Mouse (Mus musculus): ENCODE results near the gene Ano3. TPM values are rescaled to one million over a fixed set of nuclear protein-coding genes. Genes with fewer than 3 reads are reported as not detected.

Gene Ano3
- polyA plus RNA-seq, 1 experiment: 8.2 TPM

DNA sequence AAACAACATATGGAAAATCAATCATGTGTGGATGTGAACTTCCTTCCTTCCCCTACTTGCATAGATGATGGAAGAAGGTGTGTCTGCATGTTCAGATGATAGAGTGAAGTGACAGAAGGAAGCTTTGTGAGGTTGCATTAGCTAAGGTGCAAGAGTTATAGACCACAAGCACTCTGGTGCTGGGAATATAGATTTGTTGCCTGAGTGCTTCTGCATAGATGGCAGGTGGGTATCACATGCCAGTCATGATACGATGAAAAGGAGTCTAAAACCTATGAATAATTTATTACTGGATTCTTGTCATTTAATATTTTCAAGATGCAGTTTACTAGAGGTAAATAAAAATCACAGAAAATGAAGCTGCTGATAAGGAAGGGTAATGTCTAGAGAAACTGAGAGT lies 210.9 kb downstream of the Ano3 start:
- Histone ChIP-seq H3K27ac (ENCODE audit: insufficient read depth, low read length) (no peak overlapping the region), H3K27me3 (ENCODE audit: control insufficient read depth, insufficient read depth, low read length, poor library complexity, severe bottlenecking) (no peaks in the 10 kb centered on the region), H3K4me1 (ENCODE audit: control insufficient read depth, insufficient read depth, low read length) (no peaks in the 10 kb centered on the region), H3K4me3 (ENCODE audit: low read depth, low read length) (no peak overlapping the region), H3K9me3 (replicated peaks; ENCODE audit: control insufficient read depth, insufficient read depth, low read length, poor library complexity, severe bottlenecking) (no peaks in the 10 kb centered on the region), H3K9ac (ENCODE audit: low read depth, poor library complexity, severe bottlenecking) (no peak overlapping the region), H3K36me3 (ENCODE audit: control insufficient read depth, insufficient read depth, low read length, poor library complexity, severe bottlenecking) (no peaks in the 10 kb centered on the region)
- TF ChIP-seq POLR2A (IDR thresholded peaks at IDR 0.05; ENCODE audit: insufficient read depth, low read length): no peak
- no peak for TF ChIP-seq EP300 (IDR thresholded peaks at IDR 0.05; ENCODE audit: insufficient read depth, low read depth, low read length)
- no peak for TF ChIP-seq CTCF (IDR thresholded peaks at IDR 0.05; ENCODE audit: low read depth, low read length)

DNA sequence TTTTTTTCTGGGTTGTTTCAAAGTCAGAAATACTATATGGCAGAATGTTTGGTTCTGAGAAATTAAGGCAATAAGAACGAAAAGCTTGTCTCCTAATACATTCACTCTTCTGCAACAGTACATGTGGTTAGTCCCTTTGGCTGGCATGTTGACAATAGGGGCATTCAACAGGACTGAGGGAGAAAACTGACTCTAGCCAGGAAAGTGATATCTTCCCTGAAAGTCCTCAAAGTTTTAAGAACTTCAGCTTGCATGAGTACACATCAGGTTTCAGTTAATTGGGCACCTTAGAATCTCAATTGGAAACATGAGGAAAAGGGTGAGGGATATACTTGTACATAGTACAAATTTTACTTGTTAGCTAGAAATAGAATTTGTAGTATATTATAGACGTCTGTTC lies 212.7 kb downstream of the Ano3 start:
- no peaks in the 10 kb centered on the region for H3K36me3 ChIP-seq (ENCODE audit: control insufficient read depth, insufficient read depth, low read length, poor library complexity, severe bottlenecking)
- no peak overlapping the region for H3K4me3 ChIP-seq (ENCODE audit: low read depth, low read length)
- no peaks in the 10 kb centered on the region for H3K9me3 ChIP-seq (replicated peaks; ENCODE audit: control insufficient read depth, insufficient read depth, low read length, poor library complexity, severe bottlenecking)
- H3K4me1 ChIP-seq (ENCODE audit: control insufficient read depth, insufficient read depth, low read length): no peaks in the 10 kb centered on the region
- no peaks in the 10 kb centered on the region for H3K27me3 ChIP-seq (ENCODE audit: control insufficient read depth, insufficient read depth, low read length, poor library complexity, severe bottlenecking)
- no peak overlapping the region for H3K9ac ChIP-seq (ENCODE audit: low read depth, poor library complexity, severe bottlenecking)
- no peak overlapping the region for H3K27ac ChIP-seq (ENCODE audit: insufficient read depth, low read length)
- TF ChIP-seq EP300 (IDR thresholded peaks at IDR 0.05; ENCODE audit: insufficient read depth, low read depth, low read length) (no peak), POLR2A (IDR thresholded peaks at IDR 0.05; ENCODE audit: insufficient read depth, low read length) (no peak), CTCF (IDR thresholded peaks at IDR 0.05; ENCODE audit: low read depth, low read length) (no peak)

DNA sequence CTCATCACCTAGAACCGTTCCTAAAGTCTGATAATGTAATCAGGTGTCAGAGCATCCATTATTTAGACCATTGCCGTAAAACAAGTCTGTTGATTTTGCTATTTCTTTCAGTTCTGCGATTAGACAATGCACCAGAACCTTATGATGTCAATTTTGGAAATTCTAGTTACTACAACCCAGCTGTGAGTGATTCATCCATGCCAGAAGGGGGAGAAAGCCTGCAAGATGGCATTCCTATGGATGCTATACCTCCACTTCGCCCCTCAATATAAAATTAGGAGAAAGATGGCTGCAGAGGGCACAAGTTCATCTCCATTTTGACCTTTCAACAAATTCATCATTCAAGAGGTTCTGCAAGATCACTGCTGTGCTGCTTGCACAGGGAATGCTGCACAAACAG lies 213.5 kb downstream of the Ano3 start:
- H3K9ac ChIP-seq (ENCODE audit: low read depth, poor library complexity, severe bottlenecking): no peak overlapping the region
- no peaks in the 10 kb centered on the region for H3K4me1 ChIP-seq (ENCODE audit: control insufficient read depth, insufficient read depth, low read length)
- no peaks in the 10 kb centered on the region for H3K9me3 ChIP-seq (replicated peaks; ENCODE audit: control insufficient read depth, insufficient read depth, low read length, poor library complexity, severe bottlenecking)
- no peak overlapping the region for H3K4me3 ChIP-seq (ENCODE audit: low read depth, low read length)
- TF ChIP-seq CTCF (IDR thresholded peaks at IDR 0.05; ENCODE audit: low read depth, low read length): no peak
- no peak for TF ChIP-seq EP300 (IDR thresholded peaks at IDR 0.05; ENCODE audit: insufficient read depth, low read depth, low read length)
- no peak for TF ChIP-seq POLR2A (IDR thresholded peaks at IDR 0.05; ENCODE audit: insufficient read depth, low read length)
- no peaks in the 10 kb centered on the region for H3K36me3 ChIP-seq (ENCODE audit: control insufficient read depth, insufficient read depth, low read length, poor library complexity, severe bottlenecking)
- H3K27ac ChIP-seq (ENCODE audit: insufficient read depth, low read length): no peak overlapping the region
- no peaks in the 10 kb centered on the region for H3K27me3 ChIP-seq (ENCODE audit: control insufficient read depth, insufficient read depth, low read length, poor library complexity, severe bottlenecking)

DNA sequence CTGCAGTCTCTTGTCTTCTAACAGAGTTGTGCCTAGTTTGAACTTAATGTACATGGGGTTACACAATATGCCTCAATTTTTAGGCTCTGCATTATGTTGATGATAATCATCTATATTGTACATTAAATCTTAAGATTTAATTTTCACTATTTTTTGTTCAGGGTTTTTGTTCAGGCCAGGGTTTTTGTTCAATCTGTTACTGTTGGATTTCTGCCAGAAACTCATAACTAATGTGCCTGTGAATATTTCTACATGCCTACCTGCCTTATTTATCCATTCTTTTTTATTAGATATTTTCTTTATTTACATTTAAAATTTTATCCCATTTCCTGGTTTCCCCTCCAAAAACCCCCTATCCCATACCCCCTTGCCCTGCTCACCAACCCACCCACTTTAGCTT lies 224.6 kb downstream of the Ano3 start:
- H3K9me3 ChIP-seq (replicated peaks; ENCODE audit: control insufficient read depth, insufficient read depth, low read length, poor library complexity, severe bottlenecking): no peaks in the 10 kb centered on the region

DNA sequence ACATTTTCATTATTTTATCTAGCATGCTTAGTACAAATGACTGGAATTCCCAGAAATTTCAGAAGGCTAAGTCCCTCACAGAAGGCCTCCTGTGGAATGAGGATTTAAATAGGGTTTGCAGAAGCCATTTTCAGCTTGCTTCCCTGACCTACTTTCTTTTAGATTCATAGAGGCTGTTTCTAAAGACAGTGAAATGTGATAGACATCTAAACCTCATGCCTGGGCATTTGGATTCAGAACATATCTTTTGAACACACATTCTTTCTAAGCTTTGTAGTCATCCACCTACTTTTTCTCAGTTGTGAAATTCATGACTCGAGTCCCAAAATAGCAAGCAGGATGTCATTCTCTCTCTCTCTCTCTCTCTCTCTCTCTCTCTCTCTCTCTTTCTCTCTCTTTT lies 228.5 kb downstream of the Ano3 start:
- no peak overlapping the region for H3K27ac ChIP-seq (ENCODE audit: insufficient read depth, low read length)
- H3K9me3 ChIP-seq (replicated peaks; ENCODE audit: control insufficient read depth, insufficient read depth, low read length, poor library complexity, severe bottlenecking): no peaks in the 10 kb centered on the region
- TF ChIP-seq CTCF (IDR thresholded peaks at IDR 0.05; ENCODE audit: low read depth, low read length) (no peak), POLR2A (IDR thresholded peaks at IDR 0.05; ENCODE audit: insufficient read depth, low read length) (no peak), EP300 (IDR thresholded peaks at IDR 0.05; ENCODE audit: insufficient read depth, low read depth, low read length) (no peak)
- H3K36me3 ChIP-seq (ENCODE audit: control insufficient read depth, insufficient read depth, low read length, poor library complexity, severe bottlenecking): no peaks in the 10 kb centered on the region
- no peak overlapping the region for H3K9ac ChIP-seq (ENCODE audit: low read depth, poor library complexity, severe bottlenecking)
- H3K27me3 ChIP-seq (ENCODE audit: control insufficient read depth, insufficient read depth, low read length, poor library complexity, severe bottlenecking): no peaks in the 10 kb centered on the region
- no peak overlapping the region for H3K4me3 ChIP-seq (ENCODE audit: low read depth, low read length)
- H3K4me1 ChIP-seq (ENCODE audit: control insufficient read depth, insufficient read depth, low read length): no peaks in the 10 kb centered on the region

More for the DNA sequence above, 224.6 kb downstream of the Ano3 start:
- H3K4me1 ChIP-seq (ENCODE audit: control insufficient read depth, insufficient read depth, low read length): no peaks in the 10 kb centered on the region
- no peak overlapping the region for H3K9ac ChIP-seq (ENCODE audit: low read depth, poor library complexity, severe bottlenecking)
- H3K27me3 ChIP-seq (ENCODE audit: control insufficient read depth, insufficient read depth, low read length, poor library complexity, severe bottlenecking): no peaks in the 10 kb centered on the region
- no peaks in the 10 kb centered on the region for H3K36me3 ChIP-seq (ENCODE audit: control insufficient read depth, insufficient read depth, low read length, poor library complexity, severe bottlenecking)
- no peak overlapping the region for H3K4me3 ChIP-seq (ENCODE audit: low read depth, low read length)
- no peak overlapping the region for H3K27ac ChIP-seq (ENCODE audit: insufficient read depth, low read length)
- TF ChIP-seq POLR2A (IDR thresholded peaks at IDR 0.05; ENCODE audit: insufficient read depth, low read length) (no peak), CTCF (IDR thresholded peaks at IDR 0.05; ENCODE audit: low read depth, low read length) (no peak), EP300 (IDR thresholded peaks at IDR 0.05; ENCODE audit: insufficient read depth, low read depth, low read length) (no peak)

DNA sequence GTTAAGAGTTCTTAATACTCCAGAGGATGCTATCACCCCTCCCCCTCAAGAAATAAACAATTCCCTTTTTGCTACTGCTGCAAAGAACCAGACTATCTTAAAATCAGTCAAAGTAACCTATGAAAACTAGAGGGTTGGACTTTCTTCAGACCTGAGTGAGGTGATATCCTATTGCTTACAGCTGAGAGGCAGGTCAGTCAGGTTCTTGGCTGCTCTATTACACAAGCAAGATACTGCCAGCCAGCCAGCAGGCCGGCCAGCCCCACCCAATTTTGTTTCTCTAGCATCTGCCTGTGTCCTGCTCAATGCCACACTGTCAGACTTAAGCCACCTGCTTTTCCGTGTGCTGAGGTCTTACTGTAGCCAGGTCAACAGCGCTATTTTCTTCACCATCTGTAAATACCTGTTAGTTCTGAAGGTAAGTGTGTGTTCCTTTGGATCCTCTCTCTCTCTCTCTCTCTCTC lies 229.4 kb downstream of the Ano3 start, which contains the start of gene Muc15:
Gene Muc15 (plus strand): TSS at position 51 of the 464 bp plus-strand sequence.
- no peak for TF ChIP-seq POLR2A (IDR thresholded peaks at IDR 0.05; ENCODE audit: insufficient read depth, low read length)
- no peak for TF ChIP-seq CTCF (IDR thresholded peaks at IDR 0.05; ENCODE audit: low read depth, low read length)
- TF ChIP-seq EP300 (IDR thresholded peaks at IDR 0.05; ENCODE audit: insufficient read depth, low read depth, low read length): no peak
- H3K27ac ChIP-seq (ENCODE audit: insufficient read depth, low read length): no peak within 1 kb of the TSS
- H3K4me3 ChIP-seq (ENCODE audit: low read depth, low read length): no peak within 1 kb of the TSS
- H3K36me3 ChIP-seq (ENCODE audit: control insufficient read depth, insufficient read depth, low read length, poor library complexity, severe bottlenecking): no peaks in the 10 kb centered on the region
- no peaks in the 10 kb centered on the region for H3K9me3 ChIP-seq (replicated peaks; ENCODE audit: control insufficient read depth, insufficient read depth, low read length, poor library complexity, severe bottlenecking)
- no peaks in the 10 kb centered on the region for H3K27me3 ChIP-seq (ENCODE audit: control insufficient read depth, insufficient read depth, low read length, poor library complexity, severe bottlenecking)
- no peak within 1 kb of the TSS for H3K9ac ChIP-seq (ENCODE audit: low read depth, poor library complexity, severe bottlenecking)
- H3K4me1 ChIP-seq (ENCODE audit: control insufficient read depth, insufficient read depth, low read length): no peaks in the 10 kb centered on the region

Measured in ES-Bruce4 (cell line).